Mouse (Mus musculus): ENCODE measurements around the gene Rab5if. TPM values are rescaled to one million over a fixed set of nuclear protein-coding genes. Genes with fewer than 3 reads are reported as not detected.
"Not testable (repeated sequence)": the region's sequence is repeated elsewhere in the genome, so short reads cannot be mapped to it uniquely, and the experiment has no call there.

The Rab5if gene
- total and polyA plus RNA-seq, 2 experiments from 2014 or later: 115 to 155 TPM

- peak; percentile 79 for TF ChIP-seq CTCF (IDR thresholded peaks at IDR 0.05)
- ATAC-seq (ENCODE audit: low FRiP score) (no peak), DNase-seq (ENCODE audit: low spot score) (peak; percentile 61)
- H3K4me3 ChIP-seq (ENCODE audit: low read depth, low read length): no peak overlapping the region
- no peak overlapping the region for H3K9ac ChIP-seq (replicated peaks; ENCODE audit: low read length, poor library complexity, severe bottlenecking)
- no peak overlapping the region for H3K4me2 ChIP-seq (ENCODE audit: low read depth, low read length, poor library complexity, severe bottlenecking)
- no peaks in the 10 kb centered on the region for H3K9me3 ChIP-seq (ENCODE audit: low read length)
- H3K27me3 ChIP-seq (ENCODE audit: insufficient read depth, low read length): no peaks in the 10 kb centered on the region
- 33% methylated on average over 6 of the region's 6 CpGs for WGBS
- no peaks in the 10 kb centered on the region for H3K4me1 ChIP-seq (ENCODE audit: insufficient read depth, low read length)
- no peaks in the 10 kb centered on the region for H3K36me3 ChIP-seq (ENCODE audit: insufficient read depth, low read length)
- H3K27ac ChIP-seq (ENCODE audit: low read depth, low read length): no peak overlapping the region
These were observed 42.2 kb downstream of the Rab5if start for GRCm38 (mm10) chr2:156904976-156905717.

GRCm38 (mm10) chr2:156905931-156906330 lies 43.0 kb downstream of the Rab5if start:
- H3K27ac ChIP-seq (ENCODE audit: low read depth, low read length); H3K4me1 ChIP-seq (ENCODE audit: insufficient read depth, low read length); H3K9ac ChIP-seq (replicated peaks; ENCODE audit: low read length, poor library complexity, severe bottlenecking); H3K9me3 ChIP-seq (ENCODE audit: low read length); H3K4me2 ChIP-seq (ENCODE audit: low read depth, low read length, poor library complexity, severe bottlenecking); ATAC-seq (ENCODE audit: low FRiP score); H3K36me3 ChIP-seq (ENCODE audit: insufficient read depth, low read length); H3K27me3 ChIP-seq (ENCODE audit: insufficient read depth, low read length); H3K4me3 ChIP-seq (ENCODE audit: low read depth, low read length): not testable (repeated sequence)
- WGBS: 46% methylated on average over 4 of the region's 4 CpGs
- DNase-seq (ENCODE audit: low spot score): peak; percentile 34

- TF ChIP-seq CTCF (IDR thresholded peaks at IDR 0.05): no peak
- Histone ChIP-seq H3K4me1 (ENCODE audit: insufficient read depth, low read length) (no peaks in the 10 kb centered on the region), H3K36me3 (ENCODE audit: insufficient read depth, low read length) (no peaks in the 10 kb centered on the region), H3K27ac (ENCODE audit: low read depth, low read length) (no peak overlapping the region), H3K4me3 (ENCODE audit: low read depth, low read length) (no peak overlapping the region), H3K4me2 (ENCODE audit: low read depth, low read length, poor library complexity, severe bottlenecking) (no peak overlapping the region), H3K27me3 (ENCODE audit: insufficient read depth, low read length) (no peaks in the 10 kb centered on the region), H3K9me3 (ENCODE audit: low read length) (no peaks in the 10 kb centered on the region), H3K9ac (replicated peaks; ENCODE audit: low read length, poor library complexity, severe bottlenecking) (no peak overlapping the region)
- DNase-seq (ENCODE audit: low spot score): peak; percentile 68
- WGBS: 65% methylated on average over 5 of the region's 5 CpGs
- no peak for ATAC-seq (ENCODE audit: low FRiP score)
These were observed 50.3 kb downstream of the Rab5if start for GRCm38 (mm10) chr2:156913191-156913590.

GRCm38 (mm10) chr2:156915559-156915958 lies 52.6 kb downstream of the Rab5if start:
- Histone ChIP-seq H3K36me3 (ENCODE audit: insufficient read depth, low read length) (no peaks in the 10 kb centered on the region), H3K4me2 (ENCODE audit: low read depth, low read length, poor library complexity, severe bottlenecking) (no peak overlapping the region), H3K4me1 (ENCODE audit: insufficient read depth, low read length) (no peaks in the 10 kb centered on the region), H3K27me3 (ENCODE audit: insufficient read depth, low read length) (no peaks in the 10 kb centered on the region), H3K27ac (ENCODE audit: low read depth, low read length) (no peak overlapping the region), H3K9ac (replicated peaks; ENCODE audit: low read length, poor library complexity, severe bottlenecking) (no peak overlapping the region), H3K4me3 (ENCODE audit: low read depth, low read length) (no peak overlapping the region), H3K9me3 (ENCODE audit: low read length) (no peaks in the 10 kb centered on the region)
- ATAC-seq (ENCODE audit: low FRiP score): no peak
- TF ChIP-seq CTCF (IDR thresholded peaks at IDR 0.05): no peak
- 71% methylated on average over 3 of the region's 3 CpGs for WGBS
- DNase-seq (ENCODE audit: low spot score): no peak

- Histone ChIP-seq H3K36me3 (ENCODE audit: insufficient read depth, low read length) (no peaks in the 10 kb centered on the region), H3K27ac (ENCODE audit: low read depth, low read length) (no peak overlapping the region), H3K4me2 (ENCODE audit: low read depth, low read length, poor library complexity, severe bottlenecking) (no peak overlapping the region), H3K9ac (replicated peaks; ENCODE audit: low read length, poor library complexity, severe bottlenecking) (no peak overlapping the region), H3K27me3 (ENCODE audit: insufficient read depth, low read length) (no peaks in the 10 kb centered on the region), H3K4me3 (ENCODE audit: low read depth, low read length) (no peak overlapping the region), H3K9me3 (ENCODE audit: low read length) (no peaks in the 10 kb centered on the region), H3K4me1 (ENCODE audit: insufficient read depth, low read length) (no peaks in the 10 kb centered on the region)
- ATAC-seq (ENCODE audit: low FRiP score): no peak
- WGBS: 71% methylated on average over 3 of the region's 3 CpGs
- no peak for TF ChIP-seq CTCF (IDR thresholded peaks at IDR 0.05)
- no peak for DNase-seq (ENCODE audit: low spot score)
These were observed 53.6 kb downstream of the Rab5if start for GRCm38 (mm10) chr2:156916419-156917125.

GRCm38 (mm10) chr2:156918562-156918961 lies 55.6 kb downstream of the Rab5if start:
- H3K27ac ChIP-seq (ENCODE audit: low read depth, low read length): no peak overlapping the region
- no peak overlapping the region for H3K4me2 ChIP-seq (ENCODE audit: low read depth, low read length, poor library complexity, severe bottlenecking)
- DNase-seq (ENCODE audit: low spot score) (no peak), ATAC-seq (ENCODE audit: low FRiP score) (no peak)
- H3K4me3 ChIP-seq (ENCODE audit: low read depth, low read length): no peak overlapping the region
- no peaks in the 10 kb centered on the region for H3K9me3 ChIP-seq (ENCODE audit: low read length)
- no peaks in the 10 kb centered on the region for H3K36me3 ChIP-seq (ENCODE audit: insufficient read depth, low read length)
- TF ChIP-seq CTCF (IDR thresholded peaks at IDR 0.05): no peak
- H3K4me1 ChIP-seq (ENCODE audit: insufficient read depth, low read length): no peaks in the 10 kb centered on the region
- H3K9ac ChIP-seq (replicated peaks; ENCODE audit: low read length, poor library complexity, severe bottlenecking): no peak overlapping the region
- no peaks in the 10 kb centered on the region for H3K27me3 ChIP-seq (ENCODE audit: insufficient read depth, low read length)
- WGBS: 70% methylated on average over 4 of the region's 4 CpGs

GRCm38 (mm10) chr2:156919191-156919590 lies 56.3 kb downstream of the Rab5if start:
- not testable (repeated sequence) for DNase-seq (ENCODE audit: low spot score)

More at GRCm38 (mm10) chr2:156919191-156919590, 56.3 kb downstream of the Rab5if start:
- WGBS: 89% methylated on average over 11 of the region's 11 CpGs
- not testable (repeated sequence) for H3K9ac ChIP-seq (replicated peaks; ENCODE audit: low read length, poor library complexity, severe bottlenecking); ATAC-seq (ENCODE audit: low FRiP score); H3K4me2 ChIP-seq (ENCODE audit: low read depth, low read length, poor library complexity, severe bottlenecking); H3K4me1 ChIP-seq (ENCODE audit: insufficient read depth, low read length); H3K36me3 ChIP-seq (ENCODE audit: insufficient read depth, low read length); H3K27ac ChIP-seq (ENCODE audit: low read depth, low read length); H3K27me3 ChIP-seq (ENCODE audit: insufficient read depth, low read length); H3K4me3 ChIP-seq (ENCODE audit: low read depth, low read length); H3K9me3 ChIP-seq (ENCODE audit: low read length)

Measured in midbrain, postnatal 0 days (tissue).